Mouse (Mus musculus) heart, postnatal 4 days (tissue): ENCODE data around the gene Gm49450. TPM values are rescaled to one million over a fixed set of nuclear protein-coding genes. Genes with fewer than 3 reads are reported as not detected.
A peak's percentile ranks its signal among the peaks of the same experiment; 100 is the strongest.

Experiments used
- DNase-seq: peaks from one replicate; pipeline ENCODE4 v3.0.0; 2021
- total RNA-seq, 2 experiments: library from RNA; stranded (reverse); gene quantifications; 2 replicates each; pipeline ENCODE4 v1.2.3; 2021

Gene Gm49450
- total RNA-seq, result not detected

- DNase-seq, result peak; percentile 93
These were observed at the start of gene Gm49450, which contains the start of gene Tuba1a for GRCm38 (mm10) chr15:98953401-98954356. Gm49450 (minus strand) TSS chr15:98953551. Tuba1a (minus strand) TSS chr15:98953703.

- peak; percentile 50 for DNase-seq
These were observed 48.1 kb upstream of the Gm49450 start for GRCm38 (mm10) chr15:99001451-99001931.

GRCm38 (mm10) chr15:99000535-99001283, 47.4 kb upstream of the Gm49450 start:
- DNase-seq, result peak; percentile 78

- no peak for DNase-seq
These were observed 45.4 kb upstream of the Gm49450 start for GRCm38 (mm10) chr15:98998775-98999157.

- peak; percentile 43 for DNase-seq
These were observed 44.8 kb upstream of the Gm49450 start for GRCm38 (mm10) chr15:98997938-98998774.

- DNase-seq, result no peak
These were observed 43.5 kb upstream of the Gm49450 start for GRCm38 (mm10) chr15:98996840-98997239.

GRCm38 (mm10) chr15:98994957-98995520, 41.7 kb upstream of the Gm49450 start:
- no peak for DNase-seq

- DNase-seq, result peak; percentile 93
These were observed 40.5 kb upstream of the Gm49450 start for GRCm38 (mm10) chr15:98993865-98994264.

GRCm38 (mm10) chr15:98993093-98993793, 39.9 kb upstream of the Gm49450 start:
- peak; percentile 99 for DNase-seq

- peak; percentile 56 for DNase-seq
These were observed 38.9 kb upstream of the Gm49450 start for GRCm38 (mm10) chr15:98992086-98992912.

- no peak for DNase-seq
These were observed 38.2 kb upstream of the Gm49450 start for GRCm38 (mm10) chr15:98991540-98992050.

- no peak for DNase-seq
These were observed 37.6 kb upstream of the Gm49450 start for GRCm38 (mm10) chr15:98990669-98991539.

- DNase-seq, result no peak
These were observed 36.5 kb upstream of the Gm49450 start for GRCm38 (mm10) chr15:98989701-98990430.

GRCm38 (mm10) chr15:98988787-98989186, 35.4 kb upstream of the Gm49450 start:
- DNase-seq, result no peak

GRCm38 (mm10) chr15:98987661-98988181, 34.4 kb upstream of the Gm49450 start:
- no peak for DNase-seq

- peak; percentile 55 for DNase-seq
These were observed 33.8 kb upstream of the Gm49450 start for GRCm38 (mm10) chr15:98987077-98987630.

GRCm38 (mm10) chr15:98985982-98986715, 32.8 kb upstream of the Gm49450 start:
- no peak for DNase-seq
